Mouse (Mus musculus) splenic B cell, adult 2 months (primary cell): ENCODE measurements at regions not wholly inside any gene's neighbourhood (a gene's known extent, or its start where the extent isn't known, plus 50 kb on each side); places are given as distances from the start of the nearest gene placed in this dataset.
A peak's percentile ranks its signal among the peaks of the same experiment; 100 is the strongest.

Experiments
- DNase-seq: peaks from one replicate; pipeline ENCODE4 v3.0.0-alpha.2; 2011; ENCODE audit warnings: low read depth, low spot score
- H3K27me3 ChIP-seq: 2 replicates; pipeline ENCODE4 v1.6.1; 2012; ENCODE audit warnings: mild to moderate bottlenecking, low read length, moderate library complexity, mixed read lengths; ENCODE audit not compliant: control insufficient read depth, poor library complexity, insufficient read depth, severe bottlenecking
- H3K36me3 ChIP-seq: 2 replicates; pipeline ENCODE4 v1.6.1; 2012; ENCODE audit warnings: mild to moderate bottlenecking, low read length, moderate library complexity, mixed read lengths; ENCODE audit not compliant: control insufficient read depth, poor library complexity, insufficient read depth, severe bottlenecking

DNA sequence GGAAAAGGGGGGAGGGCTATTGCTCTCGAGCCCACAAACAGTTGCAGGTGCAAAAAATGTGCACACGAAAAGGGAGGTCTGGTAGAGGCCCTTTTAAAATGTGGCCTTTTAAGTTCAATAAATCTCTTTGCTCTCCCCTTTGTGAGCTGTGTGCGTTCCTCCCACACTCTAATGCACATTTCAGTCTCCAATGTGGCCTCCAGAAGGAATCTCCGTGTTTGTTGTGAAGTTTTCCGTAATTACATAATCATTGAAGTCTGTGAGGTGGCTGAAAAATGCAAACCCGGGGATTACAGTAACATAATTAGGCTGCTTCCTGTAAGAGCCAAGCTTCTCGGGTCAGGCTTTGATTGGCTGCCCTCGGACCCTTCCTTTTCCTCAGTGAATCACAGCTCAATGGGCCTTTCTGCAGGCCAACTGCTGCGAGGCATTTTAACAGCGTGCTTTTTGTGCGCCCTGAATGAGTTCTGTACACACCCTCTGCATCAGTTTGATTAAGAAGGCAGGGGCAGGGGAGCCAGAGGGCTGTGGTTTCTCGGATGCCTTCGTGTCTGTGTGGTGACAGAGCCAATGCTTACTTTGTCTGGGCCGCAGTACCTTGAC, 179.8 kb upstream of the Prep start:
- DNase-seq, result peak; percentile 1
- Histone ChIP-seq H3K36me3 (no peaks in the 10 kb centered on the region), H3K27me3 (no peaks in the 10 kb centered on the region)

DNA sequence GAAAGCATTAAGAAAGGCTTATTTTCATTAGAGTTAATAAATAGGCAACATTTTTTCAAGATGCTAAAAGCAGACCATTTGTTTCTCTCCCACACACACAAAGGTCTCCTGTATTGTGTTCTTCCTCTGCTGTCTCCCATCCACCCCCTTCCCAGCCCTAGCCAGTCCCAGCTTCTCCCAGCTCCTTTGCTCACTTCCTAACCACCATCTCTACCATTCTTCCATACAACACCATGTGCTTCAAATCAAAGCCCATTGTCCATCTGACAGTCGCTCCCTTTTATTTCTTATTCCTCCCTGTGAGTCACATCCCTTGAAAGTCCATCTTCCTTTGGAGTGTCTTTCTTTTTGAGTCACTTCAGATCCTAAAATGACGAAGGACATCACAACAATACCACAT, 185.0 kb upstream of the Prep start:
- no peaks in the 10 kb centered on the region for H3K27me3 ChIP-seq
- no peak for DNase-seq
- H3K36me3 ChIP-seq, result no peaks in the 10 kb centered on the region

DNA sequence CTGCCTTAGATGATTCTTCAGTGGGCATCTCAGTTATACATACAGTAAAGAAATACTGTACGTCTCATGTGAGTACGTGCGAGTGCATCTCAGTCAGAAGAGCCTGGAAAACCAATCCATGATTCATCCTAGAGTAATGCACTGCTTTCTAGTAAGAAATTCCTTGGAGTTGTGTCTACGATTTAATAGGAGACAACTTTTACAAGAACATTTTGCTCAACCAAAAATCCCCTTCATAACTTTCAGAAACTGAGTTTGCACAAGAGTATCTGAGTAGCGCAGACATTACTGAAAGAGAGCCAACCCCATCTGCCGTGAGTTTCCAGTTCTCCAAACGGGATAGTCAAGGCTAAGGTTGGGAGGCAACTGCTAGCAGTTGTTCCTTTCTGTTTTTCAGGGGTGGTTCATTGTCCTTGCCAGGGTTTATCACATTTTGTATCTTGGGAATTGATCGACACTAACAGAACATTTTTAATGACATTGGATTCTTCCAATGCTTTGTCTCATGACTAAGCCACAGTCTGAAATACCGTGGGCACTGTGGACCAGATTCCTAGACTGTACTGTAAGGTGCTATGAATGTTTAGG, 189.8 kb upstream of the Prep start:
- Histone ChIP-seq H3K36me3 (no peaks in the 10 kb centered on the region), H3K27me3 (no peaks in the 10 kb centered on the region)
- no peak for DNase-seq

DNA sequence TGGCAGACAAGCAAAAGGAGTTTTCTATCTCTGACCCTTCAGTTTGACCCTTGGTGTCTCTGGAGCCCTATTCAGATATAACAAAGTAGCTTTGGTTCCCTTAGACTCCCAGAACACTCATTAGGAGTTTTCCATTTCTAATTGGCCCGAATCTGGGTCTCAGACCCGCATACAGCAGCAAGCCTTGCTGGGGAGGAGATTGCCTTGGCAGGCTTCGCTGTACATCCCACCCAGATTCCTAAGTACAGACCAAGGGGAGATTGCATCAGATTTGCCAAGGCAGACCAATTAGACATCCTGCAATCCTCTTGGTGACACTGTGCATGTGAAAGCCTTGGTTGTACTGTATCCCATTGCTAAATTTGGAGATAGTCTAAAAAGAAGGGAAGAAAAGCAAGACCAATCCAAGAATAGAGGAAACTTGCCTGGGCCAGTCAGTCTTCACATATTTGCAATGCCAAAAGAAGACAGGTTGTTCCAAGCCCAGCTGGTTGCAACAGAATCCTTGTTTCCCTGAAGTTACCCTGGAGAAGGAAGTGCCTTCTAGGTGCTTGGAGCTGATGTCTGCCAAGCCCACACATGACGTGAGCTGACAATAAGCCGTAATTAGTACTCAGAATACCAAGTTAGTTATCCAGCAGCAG, 193.2 kb upstream of the Prep start:
- no peaks in the 10 kb centered on the region for H3K36me3 ChIP-seq
- no peaks in the 10 kb centered on the region for H3K27me3 ChIP-seq
- no peak for DNase-seq

DNA sequence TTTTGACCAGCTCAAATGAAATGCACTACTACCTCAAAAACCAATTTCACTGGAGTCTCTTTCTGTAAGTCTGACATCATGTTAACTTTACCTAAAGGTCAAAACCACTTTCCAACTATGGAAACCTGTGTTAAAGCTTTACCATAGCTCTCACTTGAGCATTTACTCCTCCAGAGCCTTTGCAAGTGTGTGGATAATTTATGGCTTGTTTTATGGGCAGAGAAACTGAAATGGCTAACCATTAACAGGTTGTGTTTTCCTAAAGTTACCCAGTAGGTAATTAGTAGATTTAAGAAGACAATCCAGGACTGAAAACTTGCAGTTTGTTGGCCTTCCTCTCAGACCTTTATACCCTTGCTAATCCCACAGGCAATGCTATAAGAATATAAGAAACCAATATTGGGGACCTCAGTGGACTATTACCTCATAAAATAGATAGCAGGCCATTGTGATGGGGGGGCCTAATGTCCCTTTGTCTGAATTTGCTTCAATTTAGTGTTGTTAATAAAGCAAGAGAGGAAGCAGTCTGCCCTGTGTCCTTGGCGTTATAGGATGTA, 202.7 kb upstream of the Prep start:
- Histone ChIP-seq H3K27me3 (no peaks in the 10 kb centered on the region; the same call in 1 of the 2 replicates), H3K36me3 (no peaks in the 10 kb centered on the region)
- no peak for DNase-seq

DNA sequence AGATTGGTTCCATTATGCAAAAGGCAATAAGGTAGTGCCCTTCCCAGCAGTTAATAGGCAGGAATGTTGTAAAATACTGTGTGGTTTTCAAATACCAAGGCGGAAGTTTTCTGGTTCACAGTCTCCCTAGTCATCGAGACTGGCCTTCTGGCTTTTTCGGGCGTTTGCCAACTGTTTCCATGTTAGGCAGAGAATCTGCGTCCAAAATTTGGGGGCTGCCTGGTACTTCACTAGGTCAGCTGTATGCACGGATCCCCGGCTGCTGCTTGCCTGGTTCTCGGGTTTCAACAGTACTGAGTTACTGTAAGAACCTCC, 204.7 kb upstream of the Prep start:
- Histone ChIP-seq H3K27me3 (no peaks in the 10 kb centered on the region; the same call in 1 of the 2 replicates), H3K36me3 (no peaks in the 10 kb centered on the region)
- DNase-seq, result no peak

DNA sequence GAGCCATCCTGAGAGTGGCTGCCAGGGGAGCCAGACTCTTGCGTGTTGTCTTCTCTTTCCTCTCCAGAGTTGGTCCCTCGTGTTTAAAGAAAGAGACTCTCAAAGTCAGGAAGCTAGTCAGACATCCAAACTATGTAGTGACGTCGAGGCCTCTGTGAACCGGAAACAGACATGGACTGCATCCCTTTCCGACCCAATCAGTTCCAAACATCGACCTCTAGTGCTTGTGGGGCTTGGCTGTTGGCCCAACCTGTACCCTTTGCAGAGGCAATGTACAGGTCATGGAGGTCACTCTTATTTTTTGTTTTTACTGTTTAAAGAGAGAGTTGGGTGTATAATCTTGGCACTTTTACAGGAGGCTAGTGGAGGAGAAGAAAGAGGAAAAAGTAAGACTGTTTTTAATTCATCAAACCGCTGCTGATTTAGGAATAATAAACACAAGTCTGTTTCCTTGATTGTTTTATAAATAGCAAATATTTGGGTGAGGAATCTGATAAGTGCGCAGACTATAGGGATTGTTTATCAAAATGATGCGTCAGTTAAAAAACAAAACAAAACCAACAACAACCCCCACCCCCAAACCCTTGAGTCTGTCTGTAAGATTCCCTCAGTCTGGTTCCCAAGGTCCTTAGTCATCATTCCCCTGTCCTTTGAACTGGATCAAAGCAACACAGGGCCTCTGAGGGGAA, 205.2 kb upstream of the Prep start:
- Histone ChIP-seq H3K27me3 (no peaks in the 10 kb centered on the region; the same call in 1 of the 2 replicates), H3K36me3 (no peaks in the 10 kb centered on the region)
- no peak for DNase-seq

DNA sequence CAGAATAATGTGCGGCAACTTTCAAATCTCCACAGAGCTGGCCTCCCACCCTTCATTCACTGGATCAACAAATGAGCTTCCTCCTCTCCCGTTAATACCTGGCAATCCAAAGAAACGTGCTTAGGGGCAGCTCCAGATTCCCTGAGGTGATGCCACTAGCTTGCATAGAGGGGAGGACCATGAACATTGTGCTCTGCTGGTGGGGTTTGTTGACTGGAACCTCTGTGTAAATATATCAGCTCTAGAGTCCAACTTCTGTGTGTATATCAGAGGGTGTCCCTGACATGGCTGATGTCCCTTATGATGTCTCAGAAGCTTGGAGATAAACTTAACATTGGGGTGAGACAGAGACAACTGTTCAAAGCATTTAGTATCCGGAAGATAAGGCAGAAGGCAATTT, 209.6 kb upstream of the Prep start:
- no peaks in the 10 kb centered on the region; the same call in 1 of the 2 replicates for H3K27me3 ChIP-seq
- DNase-seq, result no peak
- H3K36me3 ChIP-seq, result no peaks in the 10 kb centered on the region

DNA sequence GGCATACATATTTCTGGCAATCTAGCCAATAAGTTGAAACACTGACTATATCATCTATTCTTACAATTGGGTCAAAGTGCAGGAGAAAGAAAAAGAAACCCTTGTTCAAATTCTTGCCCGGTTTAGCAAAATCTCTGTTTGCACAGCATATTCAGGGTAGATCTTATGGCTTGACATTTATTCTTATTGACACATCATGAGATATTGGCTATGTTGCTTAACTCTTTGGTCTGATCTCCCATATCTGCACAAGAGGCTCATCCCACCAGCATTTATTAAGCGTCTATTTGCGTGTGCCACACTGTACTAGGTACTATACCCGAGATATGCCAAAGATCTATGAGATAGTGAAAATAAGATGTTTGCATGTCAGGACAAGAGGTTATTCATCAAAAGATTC, 212.9 kb upstream of the Prep start:
- no peak for DNase-seq
- Histone ChIP-seq H3K36me3 (no peaks in the 10 kb centered on the region), H3K27me3 (peaks cover 2% of the 10 kb centered on the region; the same call in 1 of the 2 replicates)

DNA sequence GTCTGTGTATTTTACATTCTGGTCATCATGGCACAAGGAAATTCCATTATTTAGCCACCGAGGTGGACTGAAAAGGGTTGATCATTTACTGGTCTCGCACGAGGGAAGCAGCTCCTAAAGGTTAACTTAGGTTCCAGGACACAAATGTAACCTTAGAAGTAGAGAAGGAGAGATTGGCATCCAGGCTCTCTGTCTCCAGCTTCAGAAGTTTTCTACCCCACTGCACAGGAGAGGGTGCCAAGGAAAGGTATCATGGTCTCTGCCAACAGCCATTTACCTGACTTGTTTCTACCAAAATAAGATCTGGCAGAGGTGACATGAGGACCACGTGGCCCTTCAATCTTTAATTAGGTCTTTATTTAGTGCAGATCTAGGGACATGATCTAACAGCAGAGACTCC, 218.0 kb upstream of the Prep start:
- Histone ChIP-seq H3K36me3 (no peaks in the 10 kb centered on the region), H3K27me3 (peaks cover 2% of the 10 kb centered on the region; the same call in 1 of the 2 replicates)
- no peak for DNase-seq

DNA sequence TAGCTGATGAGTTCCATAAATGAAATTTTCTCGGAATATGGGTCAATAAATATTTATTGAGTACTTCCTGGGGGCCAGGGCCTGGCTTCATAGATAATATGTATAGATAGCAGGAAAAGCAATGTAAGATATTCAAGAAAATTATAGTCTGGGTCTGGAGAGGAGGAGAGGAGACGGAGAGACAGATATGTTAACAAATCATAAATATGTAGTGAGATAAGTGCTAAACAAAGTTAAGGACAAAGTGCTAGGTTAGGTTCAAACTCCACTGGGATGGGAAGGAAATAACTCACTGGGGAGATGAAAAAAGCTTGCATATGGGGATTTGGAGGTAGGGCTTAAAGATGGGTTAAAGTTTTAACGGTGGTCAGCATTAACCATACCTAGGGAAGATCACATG, 220.2 kb upstream of the Prep start:
- peaks cover 2% of the 10 kb centered on the region; the same call in 1 of the 2 replicates for H3K27me3 ChIP-seq
- no peaks in the 10 kb centered on the region for H3K36me3 ChIP-seq
- no peak for DNase-seq

DNA sequence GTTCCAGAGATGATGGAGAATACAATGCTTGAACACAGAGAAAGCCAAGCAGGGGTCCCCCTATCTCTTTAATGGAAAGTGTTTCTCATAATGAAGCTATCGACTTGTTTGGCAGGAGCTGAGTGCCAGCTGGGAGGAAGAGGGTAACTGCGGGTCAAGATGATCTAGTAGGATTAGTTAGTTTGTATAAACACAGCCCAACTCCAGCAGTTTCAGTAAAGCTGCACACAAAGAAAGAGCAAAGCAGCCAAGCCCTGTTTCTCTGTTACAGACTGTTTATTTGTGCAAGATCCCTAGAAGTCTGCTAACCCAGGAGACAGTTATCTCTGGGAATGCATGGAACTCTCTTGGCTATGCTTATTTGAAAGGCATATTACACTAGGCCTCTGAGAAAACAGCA, 220.9 kb upstream of the Prep start:
- H3K36me3 ChIP-seq, result no peaks in the 10 kb centered on the region
- DNase-seq, result no peak
- peaks cover 2% of the 10 kb centered on the region; the same call in 1 of the 2 replicates for H3K27me3 ChIP-seq

DNA sequence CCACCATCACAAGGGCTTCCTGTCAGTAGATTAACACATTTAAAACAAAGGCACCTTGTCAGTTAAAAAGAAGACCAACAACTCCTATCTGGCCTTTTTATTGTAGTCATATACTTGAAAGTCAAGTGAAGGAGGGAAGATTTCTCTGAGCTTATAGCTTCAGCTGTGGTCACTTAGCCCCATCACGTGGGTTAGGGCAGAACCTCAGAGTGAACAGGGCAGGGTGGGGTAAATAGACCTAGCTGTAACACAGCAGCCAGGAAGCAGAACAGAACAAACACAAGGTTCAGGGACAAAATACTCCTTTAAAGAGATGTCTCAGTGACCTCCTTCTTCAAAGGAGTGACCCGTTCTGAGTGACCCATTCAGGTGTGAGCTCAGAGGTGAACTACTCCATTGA, 226.6 kb upstream of the Prep start:
- peaks cover 3% of the 10 kb centered on the region; the same call in 1 of the 2 replicates for H3K27me3 ChIP-seq
- H3K36me3 ChIP-seq, result no peaks in the 10 kb centered on the region
- DNase-seq, result no peak

DNA sequence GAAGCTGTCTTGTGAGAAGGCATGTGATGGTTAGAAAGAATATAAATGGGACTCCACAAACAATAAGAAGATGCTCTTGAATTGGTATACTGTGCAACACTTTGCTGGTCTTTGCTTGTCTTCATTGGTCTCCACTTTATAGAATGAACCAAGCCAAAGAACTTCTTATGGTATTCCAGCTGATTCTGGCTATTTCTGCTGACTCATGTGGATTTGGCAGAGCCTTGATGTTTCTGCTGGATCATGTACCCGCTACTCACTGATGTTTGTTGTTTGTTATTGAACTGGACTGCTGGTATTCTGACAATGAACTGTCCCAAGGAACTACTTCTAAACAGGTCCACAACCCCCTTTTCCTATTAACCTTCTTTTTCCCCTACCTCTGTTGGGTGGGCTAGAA, 234.5 kb upstream of the Prep start:
- H3K36me3 ChIP-seq, result no peaks in the 10 kb centered on the region
- no peak for DNase-seq
- H3K27me3 ChIP-seq, result no peaks in the 10 kb centered on the region

DNA sequence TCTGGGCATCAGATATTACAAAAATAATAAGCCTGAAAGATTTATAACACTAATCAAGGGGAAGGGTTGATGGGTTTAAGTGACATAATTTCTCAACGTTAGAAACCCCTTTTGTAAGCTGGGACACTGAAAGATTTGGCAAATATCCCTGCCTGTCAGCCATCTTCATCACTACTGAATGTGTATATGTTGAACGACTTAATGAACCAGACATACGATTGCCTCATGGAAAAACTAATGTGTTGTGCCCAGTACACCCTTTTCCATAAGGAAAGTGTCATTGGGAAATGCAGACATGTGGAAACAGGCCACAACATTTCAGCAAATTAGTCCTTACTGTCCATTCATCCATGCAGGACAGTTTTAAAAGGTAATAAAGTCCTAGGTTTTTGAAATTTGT, 240.7 kb upstream of the Prep start:
- DNase-seq, result no peak
- no peaks in the 10 kb centered on the region for H3K27me3 ChIP-seq
- no peaks in the 10 kb centered on the region for H3K36me3 ChIP-seq
